Mouse (Mus musculus) ZHBTc4 (cell line): ENCODE results near the gene Fam169b.
"Not testable (repeated sequence)": the region's sequence is repeated elsewhere in the genome, so short reads cannot be mapped to it uniquely, and the experiment has no call there.

Source experiments
- DNase-seq: peaks from one replicate; pipeline ENCODE4 v3.0.0-alpha.2; 2011; ENCODE audit warnings: low read depth, low spot score

Gene Fam169b

DNA sequence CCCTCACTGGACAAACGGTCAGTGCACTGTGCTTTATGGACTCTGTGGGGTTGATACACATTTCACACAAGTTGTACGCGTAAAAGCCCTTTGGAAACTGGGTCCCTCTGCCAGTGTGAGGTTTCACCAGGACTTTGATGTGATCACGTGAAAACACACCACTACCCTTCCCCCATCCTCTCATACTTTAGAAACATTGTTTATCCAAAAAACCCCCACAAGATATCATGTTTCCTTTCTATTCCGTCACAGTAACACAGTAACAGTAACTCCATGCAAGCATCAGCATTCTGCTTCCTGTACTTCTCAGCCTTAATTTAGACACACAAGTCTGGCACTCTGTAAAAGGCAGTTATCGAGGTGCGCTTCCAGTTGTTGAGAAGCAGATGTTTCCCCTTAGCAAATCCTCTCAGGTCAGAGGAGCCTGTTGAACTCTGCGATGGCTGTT lies 12.2 kb downstream of the Fam169b start:
- DNase-seq = no peak

DNA sequence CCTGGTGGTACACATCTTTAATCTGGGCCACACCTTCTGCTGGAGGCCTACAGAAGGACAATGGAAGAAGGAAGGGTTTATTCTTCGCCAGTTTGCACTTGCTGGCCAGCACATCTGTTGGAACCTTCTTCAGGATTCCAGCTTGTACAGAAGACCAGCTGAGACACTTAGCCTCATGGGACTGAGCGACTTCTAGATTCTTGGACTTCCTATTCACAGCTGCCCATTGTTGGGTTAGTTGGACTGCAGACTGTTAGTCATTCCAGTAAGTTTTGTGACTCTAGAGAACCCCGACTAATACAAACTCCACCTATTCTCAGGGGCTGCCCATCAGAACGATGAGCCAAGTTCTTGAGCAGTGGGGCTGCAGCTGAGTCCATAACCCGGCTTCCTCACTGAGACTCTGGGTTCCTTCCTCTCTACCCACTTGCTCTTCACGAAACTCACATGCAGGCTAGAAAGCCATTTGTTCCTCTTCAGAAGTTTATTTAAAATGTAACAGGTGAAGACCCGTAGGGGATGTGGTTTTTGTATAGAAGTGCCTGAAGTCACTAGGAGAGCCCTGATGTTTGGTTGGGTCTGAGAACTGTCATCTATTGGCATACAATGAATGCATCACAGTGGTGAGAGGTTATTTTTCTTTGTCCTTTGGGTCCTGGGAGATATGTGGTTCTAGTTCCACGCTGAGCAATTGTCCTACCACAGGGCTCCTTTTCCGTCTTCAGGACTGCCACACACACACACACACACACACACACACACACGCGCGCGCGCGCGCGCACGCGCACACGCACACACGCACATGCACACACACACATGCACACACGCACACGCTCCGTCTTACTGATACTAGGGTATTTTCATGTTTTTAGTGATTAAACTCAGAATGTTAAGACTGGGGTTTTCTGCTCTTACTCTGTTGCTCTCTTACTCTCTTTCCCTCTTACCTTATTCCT lies 13.2 kb downstream of the Fam169b start:
- no peak for DNase-seq

- DNase-seq = no peak
Observed at GRCm38 (mm10) chr7:68287582-68287981, 13.9 kb downstream of the Fam169b start.

- DNase-seq = not testable (repeated sequence)
Observed at GRCm38 (mm10) chr7:68288000-68288399, 14.4 kb downstream of the Fam169b start.

GRCm38 (mm10) chr7:68289081-68289480 lies 15.4 kb downstream of the Fam169b start:
- DNase-seq = no peak

GRCm38 (mm10) chr7:68291603-68292002 lies 18.0 kb downstream of the Fam169b start:
- DNase-seq = no peak

DNA sequence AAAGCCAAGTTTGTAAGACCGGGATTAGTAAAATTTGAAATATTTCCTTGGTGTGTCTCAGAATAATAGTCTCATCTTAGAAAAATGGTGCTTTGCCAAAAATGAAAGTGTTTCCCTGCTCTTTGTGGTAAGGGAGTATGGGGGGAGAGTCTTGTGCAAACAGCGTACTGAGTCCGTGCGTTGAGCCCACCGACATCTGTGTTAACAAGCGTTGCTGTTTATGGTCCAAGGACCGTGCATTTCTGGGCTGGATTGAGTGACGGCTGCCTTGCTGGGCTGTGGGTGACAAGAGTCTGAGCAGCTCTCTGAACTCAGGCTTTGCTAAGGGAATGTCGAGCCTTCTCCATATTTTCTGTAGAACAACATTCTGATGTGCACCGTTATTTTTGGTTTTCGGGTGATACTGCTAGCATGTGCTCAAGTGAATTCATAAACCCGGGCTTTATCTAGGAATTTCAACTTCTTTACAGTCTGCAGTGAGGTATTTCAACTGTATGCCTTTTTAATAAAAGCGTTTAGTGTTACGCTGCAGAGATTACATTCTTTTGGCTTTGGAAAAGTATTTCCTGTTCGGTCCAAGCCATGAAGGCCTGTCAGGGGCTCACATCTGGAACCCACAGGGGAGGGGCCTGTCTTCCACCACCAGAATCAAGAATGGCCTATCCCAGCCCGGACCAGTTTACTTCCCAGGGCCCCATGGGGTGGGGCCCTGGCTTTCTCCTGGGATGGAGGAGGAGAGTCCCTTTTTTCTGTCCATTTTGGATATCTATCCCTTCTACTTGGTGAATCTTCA lies 20.6 kb downstream of the Fam169b start:
- peak; percentile 49 for DNase-seq

DNA sequence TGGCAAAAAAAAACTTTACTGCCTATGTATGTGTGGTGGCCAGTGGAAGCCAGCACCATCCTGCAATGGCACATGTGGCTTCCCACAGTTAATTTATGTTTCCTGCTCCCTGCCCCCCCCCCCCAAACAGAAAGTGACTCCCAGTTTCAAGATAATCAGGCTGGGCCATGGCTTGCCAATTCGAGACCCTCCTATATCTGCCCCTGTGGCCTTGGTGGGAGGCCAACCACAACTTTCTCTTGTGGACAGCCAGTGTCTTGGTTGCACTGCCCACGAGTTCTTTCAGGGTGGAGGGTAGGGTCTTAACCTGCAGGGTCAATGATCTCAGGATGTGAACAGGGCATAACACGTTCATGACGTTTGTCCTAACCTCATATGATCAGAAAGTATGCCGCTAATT lies 22.8 kb downstream of the Fam169b start:
- DNase-seq = no peak

DNA sequence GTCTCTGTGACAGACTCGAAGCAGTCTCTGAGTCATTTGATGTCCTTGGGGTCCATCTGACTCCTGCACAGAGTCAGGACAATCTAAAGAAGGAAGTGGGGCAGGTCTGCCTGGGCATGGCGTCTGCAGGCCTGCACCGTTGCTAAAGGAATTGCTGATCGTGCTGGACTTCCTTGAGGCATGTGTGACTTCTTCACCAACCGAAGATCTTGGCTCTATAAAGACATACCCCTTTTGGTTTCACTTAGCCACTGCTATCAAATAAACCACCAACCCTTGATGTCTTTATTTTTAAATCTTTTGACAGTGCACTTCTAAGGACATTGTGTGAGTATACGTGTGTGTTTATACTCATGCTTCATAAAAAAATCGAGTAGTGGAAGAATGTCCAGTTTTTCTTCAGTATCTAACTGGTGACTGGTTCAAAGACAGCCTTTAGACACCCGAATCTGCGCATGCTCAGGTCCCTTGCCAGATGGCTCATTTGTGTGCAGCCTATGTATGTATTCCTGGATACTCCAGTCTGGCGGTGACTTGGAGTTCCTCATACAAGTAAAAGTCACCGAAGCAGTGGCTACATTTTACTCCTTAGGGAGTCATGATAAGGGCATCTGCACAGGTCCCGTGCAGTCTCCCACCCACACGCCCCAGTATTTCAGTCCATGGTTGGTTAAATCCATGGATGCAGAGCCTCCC lies 24.9 kb downstream of the Fam169b start:
- no peak for DNase-seq

- DNase-seq = peak; percentile 50
Observed at GRCm38 (mm10) chr7:68301160-68301559, 27.5 kb downstream of the Fam169b start.

DNA sequence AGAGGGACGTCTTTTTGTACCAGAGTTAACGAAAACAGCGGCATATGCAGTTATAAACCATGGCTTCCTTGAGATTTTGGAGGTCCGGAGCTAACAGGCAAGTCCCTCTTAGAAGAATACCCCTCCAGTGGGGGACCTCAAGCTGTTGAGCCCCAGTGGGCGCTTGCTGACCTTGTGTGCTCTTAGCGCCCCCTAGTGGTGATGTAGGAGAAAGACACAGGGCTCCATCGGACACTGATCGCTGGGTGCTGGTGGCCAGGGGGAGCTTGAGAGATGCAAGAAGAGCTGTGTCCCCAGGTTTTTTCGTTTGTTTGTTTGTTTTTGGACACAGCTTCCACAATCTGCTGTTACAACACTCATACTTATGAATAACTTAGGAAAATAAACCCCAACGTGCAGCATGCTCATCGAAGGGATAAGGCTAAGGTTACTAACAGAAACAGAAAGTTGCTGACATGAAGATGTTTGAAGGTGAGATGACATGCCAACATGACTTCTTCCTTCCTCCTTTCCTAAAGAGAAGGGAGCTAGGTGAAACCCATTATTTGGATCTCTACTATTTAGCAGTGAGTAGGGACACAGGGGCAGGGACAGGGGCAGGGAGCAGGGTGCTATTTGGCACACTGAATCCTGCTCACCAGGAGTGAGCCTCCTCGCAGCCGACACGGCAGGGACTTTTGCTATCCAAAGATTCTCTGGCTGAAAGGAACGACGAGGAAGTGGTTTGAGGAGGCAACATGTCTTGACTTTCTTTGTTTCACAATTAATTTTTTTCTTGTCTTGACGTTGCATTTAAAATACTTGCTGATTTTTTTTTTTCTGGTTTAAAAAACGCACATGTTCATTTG lies 29.2 kb downstream of the Fam169b start:
- peak; percentile 77 for DNase-seq

GRCm38 (mm10) chr7:68303685-68304084 lies 30.0 kb downstream of the Fam169b start:
- no peak for DNase-seq

DNA sequence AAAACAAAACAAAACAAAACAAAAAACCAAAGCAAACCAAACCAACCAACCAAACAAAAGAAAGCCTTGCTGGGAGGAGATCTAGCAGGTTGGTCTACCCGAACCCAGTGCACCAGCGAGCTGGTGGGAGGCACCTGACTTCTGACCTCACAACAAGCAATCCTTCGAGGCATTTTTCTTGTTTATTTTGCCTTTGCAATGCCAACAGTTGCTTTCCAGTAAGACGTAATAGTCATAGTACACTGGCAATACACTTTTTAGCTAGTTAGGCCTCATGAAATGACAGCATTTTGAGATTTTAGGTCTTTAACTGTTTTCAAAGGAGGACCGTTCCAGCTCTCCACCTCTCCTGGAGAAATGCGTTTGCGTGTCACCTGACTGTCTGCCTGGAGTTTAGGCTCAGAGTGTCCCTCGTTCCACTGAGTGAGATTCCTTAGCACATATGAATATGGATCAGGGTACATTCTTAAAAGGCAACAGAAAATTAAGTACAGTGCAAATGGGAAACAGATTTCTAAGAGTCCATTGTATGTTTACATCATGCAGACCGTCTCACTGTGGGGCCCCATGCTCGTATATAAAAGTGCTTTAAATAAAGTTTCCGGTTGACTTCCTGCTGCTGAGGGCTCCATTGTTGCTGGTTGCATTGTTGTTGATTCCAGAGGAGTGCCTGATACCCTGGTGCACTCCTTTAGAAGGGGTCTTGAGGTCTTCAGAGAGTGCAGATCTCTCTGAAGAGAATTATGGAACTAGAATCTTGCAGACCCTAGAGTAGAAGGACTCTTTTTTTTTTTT lies 32.3 kb downstream of the Fam169b start:
- no peak for DNase-seq

GRCm38 (mm10) chr7:68306756-68307155 lies 33.1 kb downstream of the Fam169b start:
- DNase-seq = no peak

GRCm38 (mm10) chr7:68311469-68311868 lies 37.8 kb downstream of the Fam169b start:
- no peak for DNase-seq

- DNase-seq = no peak
Observed at GRCm38 (mm10) chr7:68312395-68312794, 38.8 kb downstream of the Fam169b start.

DNA sequence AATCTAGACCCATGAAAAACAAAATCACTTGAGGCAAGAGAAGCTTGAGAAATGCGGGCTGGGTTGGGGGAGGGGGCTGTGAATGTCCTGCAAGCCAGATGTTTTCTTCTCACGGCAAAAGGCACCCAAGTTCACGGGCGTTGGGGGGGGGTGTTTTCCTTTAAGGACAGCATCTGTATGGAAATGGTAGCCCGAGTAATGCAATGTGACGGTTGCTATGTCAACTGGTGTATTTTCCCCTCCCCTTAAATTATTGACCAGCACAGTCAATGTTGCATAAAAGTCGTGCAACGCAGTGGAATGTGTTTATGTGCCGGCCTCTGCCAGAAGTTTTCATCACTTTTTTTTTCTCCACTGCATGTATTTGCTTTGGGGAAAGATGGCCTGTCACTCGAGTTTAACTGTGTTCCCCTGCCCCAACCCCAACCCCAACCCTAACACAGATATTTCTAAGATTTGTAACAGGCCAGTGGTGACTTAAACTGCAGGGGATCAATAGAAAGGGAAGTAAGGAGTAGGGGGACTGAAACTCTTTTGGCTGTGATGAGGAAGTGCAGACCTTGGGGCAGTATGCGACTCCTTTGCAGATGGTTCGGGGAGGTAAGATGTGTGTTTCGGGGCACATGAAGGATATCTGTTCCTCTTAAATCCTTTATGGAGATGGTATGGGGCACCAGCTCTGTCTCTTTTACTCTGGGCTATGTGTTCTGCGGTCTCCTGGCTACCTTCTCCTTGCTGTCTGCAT lies 39.6 kb downstream of the Fam169b start:
- no peak for DNase-seq

DNA sequence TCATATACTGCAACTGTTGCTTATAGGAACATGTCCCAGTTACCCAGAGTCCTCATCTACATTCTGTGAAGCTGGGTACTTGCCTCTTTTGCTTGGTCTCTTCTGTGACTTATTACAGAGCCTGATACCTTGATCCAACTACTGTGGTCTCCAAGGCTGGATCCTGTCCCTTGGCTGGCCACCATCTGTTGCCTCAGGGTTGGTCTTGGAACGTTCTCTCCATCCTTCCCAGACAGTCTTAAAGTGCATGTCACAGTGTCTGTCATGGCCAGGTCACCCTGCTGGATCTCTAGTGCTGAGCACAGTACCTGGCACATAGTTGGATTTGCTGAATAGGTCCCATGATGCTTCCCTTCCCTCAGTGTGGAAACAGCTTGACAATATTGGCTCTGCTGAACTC lies 40.6 kb downstream of the Fam169b start:
- no peak for DNase-seq

DNA sequence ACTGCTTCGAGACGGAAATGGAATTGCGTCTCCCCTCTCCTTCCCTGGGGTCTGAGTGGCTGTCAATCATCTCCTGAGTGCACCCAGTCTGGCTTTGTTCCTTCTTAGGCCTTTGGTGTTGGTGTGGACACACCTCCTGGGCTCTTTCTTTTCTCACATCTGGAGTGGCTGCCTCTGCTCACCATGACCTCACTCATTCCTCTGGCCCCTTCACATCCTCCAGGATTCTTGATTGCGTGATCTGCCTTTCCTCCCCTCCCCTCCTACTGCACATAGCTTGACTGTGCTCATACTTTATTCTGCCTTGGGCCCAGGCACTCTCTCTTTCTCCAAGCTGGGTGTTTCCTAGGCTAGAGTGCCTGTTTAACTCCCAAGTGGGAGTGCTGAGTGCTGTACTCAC lies 41.4 kb downstream of the Fam169b start:
- no peak for DNase-seq
